In genomic region chr3:129215751-129216331, GRCm38 (mm10) we compare ENCODE assay signal across 9 mouse cellular contexts. TPM values are rescaled to one million over a fixed set of nuclear protein-coding genes. Genes with fewer than 3 reads are reported as not detected.
DNase-seq lines count a peak whose midpoint lies in the region; ATAC-seq lines count a peak whose summit lies in the region.
"Had no signal": no experiment of that assay in that cellular context is flagged by ENCODE, and none has a peak within 500 bp of the region (broad histone marks: within the 10 kb centered on the region; RNA-seq: fewer than 3 reads in every experiment).

No protein-coding gene starts in this region.

- no peak for ATAC-seq in neural tube, embryonic 15.5 days (ENCODE audit: low FRiP score)
- ATAC-seq in forebrain, embryonic 13.5 days: no peak
- no peak for ATAC-seq in megakaryocyte-erythroid progenitor cell, adult 5-6 weeks (replicated peaks; ENCODE audit: low FRiP score, low TSS enrichment, poor library complexity, severe bottlenecking)
- no peak for ATAC-seq in cerebellum, adult (ENCODE audit: insufficient number of reproducible peaks, low FRiP score, low TSS enrichment)

- 1% methylated on average over 35 of the region's 35 CpGs for WGBS in neural tube, embryonic 15.5 days
- under 1% methylated on average over 35 of the region's 35 CpGs for WGBS in forebrain, embryonic 13.5 days

- peak; percentile 84 for DNase-seq in neural tube, embryonic 10.5 days (ENCODE audit: extremely low spot score, low spot score)
- DNase-seq in kidney, postnatal 10 days: peak; percentile 52
- DNase-seq in retina, postnatal 1 day: peak; percentile 79
- DNase-seq in T-cell, adult 2 months (ENCODE audit: low spot score): no peak

- no peak overlapping the region for H3K9ac ChIP-seq in neural tube, embryonic 15.5 days (replicated peaks)
- H3K9ac ChIP-seq in forebrain, embryonic 13.5 days: no peak overlapping the region

- peaks cover 81% of the 10 kb centered on the region for H3K27me3 ChIP-seq in neural tube, embryonic 15.5 days (replicated peaks)
- H3K27me3 ChIP-seq in forebrain, embryonic 13.5 days: peaks cover 98% of the 10 kb centered on the region

- H3K27ac ChIP-seq in neural tube, embryonic 15.5 days (replicated peaks): no peak overlapping the region
- no peak overlapping the region for H3K27ac ChIP-seq in forebrain, embryonic 13.5 days

- H3K4me3 ChIP-seq in neural tube, embryonic 15.5 days (replicated peaks): no peak overlapping the region
- H3K4me3 ChIP-seq in forebrain, embryonic 13.5 days: peak overlapping the region; percentile 15

- no peaks in the 10 kb centered on the region for H3K9me3 ChIP-seq in neural tube, embryonic 15.5 days (replicated peaks)
- no peaks in the 10 kb centered on the region for H3K9me3 ChIP-seq in forebrain, embryonic 13.5 days (replicated peaks)

- no peak overlapping the region for H3K4me2 ChIP-seq in neural tube, embryonic 15.5 days
- H3K4me2 ChIP-seq in forebrain, embryonic 13.5 days: peak overlapping the region; percentile 32

- peaks cover 20% of the 10 kb centered on the region for H3K4me1 ChIP-seq in neural tube, embryonic 15.5 days
- peaks cover 28% of the 10 kb centered on the region for H3K4me1 ChIP-seq in forebrain, embryonic 13.5 days

- no peaks in the 10 kb centered on the region for H3K36me3 ChIP-seq in neural tube, embryonic 15.5 days
- H3K36me3 ChIP-seq in forebrain, embryonic 13.5 days (ENCODE audit: poor library complexity, severe bottlenecking): no peaks in the 10 kb centered on the region

RNA-seq across cellular contexts. Expression of gene Pitx2, which starts 16.2 kb away (rescaled TPM):
- 5.1 and 5.2 TPM in 2 replicates for polyA plus RNA-seq in neural tube, embryonic 15.5 days (2015; fragmentation: Nextera tagmentation; extraction: Ambion mirVana)
- 7.2 and 22.8 TPM in 2 replicates for polyA plus RNA-seq in forebrain, embryonic 13.5 days (2015; fragmentation: Nextera tagmentation; extraction: Ambion mirVana)
- not detected in 2 replicates for total RNA-seq in megakaryocyte-erythroid progenitor cell, adult 5-6 weeks (2014; fragmentation: Nextera tagmentation)
- total RNA-seq in megakaryocyte-erythroid progenitor cell, adult 5-6 weeks (2017): not detected in 2 replicates
- polyA plus RNA-seq: liver, adult 2 months had no signal
